Mouse (Mus musculus): ENCODE measurements around the gene Thrb. TPM values are rescaled to one million over a fixed set of nuclear protein-coding genes. Genes with fewer than 3 reads are reported as not detected.

Thrb gene
- 11.2 and 12.8 TPM in 2 replicates for polyA plus RNA-seq (2012; rRNA removed)

- peak within 1 kb of the TSS; percentile 98 for H3K4me3 ChIP-seq (ENCODE audit: insufficient read depth, low read depth, low read length)
- under 1% methylated on average over 23 of the region's 23 CpGs for WGBS
- peak within 1 kb of the TSS; percentile 83 for H3K27ac ChIP-seq (ENCODE audit: insufficient read depth, low read depth, low read length)
- peak; percentile 84 for DNase-seq
- TF ChIP-seq POLR2A (IDR thresholded peaks at IDR 0.05; ENCODE audit: low read depth, low read length) = no peak
- no peak for TF ChIP-seq CTCF (conservative IDR thresholded peaks at IDR 0.05; ENCODE audit: insufficient read depth, insufficient read length, low read depth, low read length)
- H3K36me3 ChIP-seq (ENCODE audit: control insufficient read depth, insufficient read depth, low read length) = no peaks in the 10 kb centered on the region
- no peaks in the 10 kb centered on the region; the same call in 1 of the 2 replicates for H3K4me1 ChIP-seq (ENCODE audit: control insufficient read depth, insufficient read depth, low read length)
- H3K27me3 ChIP-seq (replicated peaks; ENCODE audit: control insufficient read depth, insufficient read depth, low read length) = no peaks in the 10 kb centered on the region
Measured at GRCm38 (mm10) chr14:17659686-17660328, at the start of gene Thrb. Thrb (plus strand) TSS chr14:17660261.

DNA sequence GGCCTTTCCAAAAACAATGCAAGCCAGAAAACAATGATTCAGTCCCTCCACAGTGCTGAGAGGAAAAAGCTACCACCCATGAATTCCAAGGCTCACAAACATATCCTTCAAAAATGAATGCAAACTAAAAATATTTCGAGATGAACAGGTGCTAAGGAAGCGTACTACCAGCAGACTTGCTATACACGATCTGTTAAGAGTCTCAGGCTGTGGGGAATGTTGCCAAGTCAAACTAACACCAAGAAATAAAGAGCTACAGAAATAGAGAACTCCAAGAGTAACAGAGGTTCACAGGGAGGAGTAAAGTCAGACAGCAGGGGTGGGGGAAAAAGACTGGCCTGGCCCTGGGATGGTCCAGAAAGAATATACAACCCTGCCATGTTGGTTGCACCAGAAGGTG, 38.4 kb upstream of the Thrb start:
- Histone ChIP-seq H3K4me1 (ENCODE audit: control insufficient read depth, insufficient read depth, low read length) (no peaks in the 10 kb centered on the region), H3K27ac (ENCODE audit: insufficient read depth, low read depth, low read length) (no peak overlapping the region), H3K36me3 (ENCODE audit: control insufficient read depth, insufficient read depth, low read length) (no peaks in the 10 kb centered on the region), H3K4me3 (ENCODE audit: insufficient read depth, low read depth, low read length) (no peak overlapping the region), H3K27me3 (replicated peaks; ENCODE audit: control insufficient read depth, insufficient read depth, low read length) (no peaks in the 10 kb centered on the region)
- no peak for DNase-seq
- 63% methylated on average over 3 of the region's 3 CpGs for WGBS
- TF ChIP-seq CTCF (conservative IDR thresholded peaks at IDR 0.05; ENCODE audit: insufficient read depth, insufficient read length, low read depth, low read length) (no peak), POLR2A (IDR thresholded peaks at IDR 0.05; ENCODE audit: low read depth, low read length) (no peak)

DNA sequence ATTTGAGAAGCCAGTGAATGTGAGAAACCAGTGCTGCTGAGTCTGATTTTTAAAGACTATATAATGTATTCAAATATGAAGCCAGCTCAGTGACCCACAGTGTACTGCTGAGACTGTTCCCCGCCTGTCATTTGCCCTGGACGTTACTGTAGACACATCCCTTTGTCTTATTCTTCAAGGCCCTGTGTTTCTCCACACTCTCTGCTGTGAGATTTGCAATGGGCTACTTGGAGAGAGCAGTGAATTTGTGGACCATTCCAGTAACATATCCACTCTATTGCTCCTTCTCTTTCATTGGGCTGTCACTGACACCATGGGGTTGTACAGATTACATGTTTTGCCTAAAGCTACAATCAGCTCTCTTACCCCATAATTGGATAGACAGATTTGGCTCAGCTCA, 36.1 kb upstream of the Thrb start:
- DNase-seq = no peak
- no peak overlapping the region for H3K27ac ChIP-seq (ENCODE audit: insufficient read depth, low read depth, low read length)
- no peak overlapping the region for H3K4me3 ChIP-seq (ENCODE audit: insufficient read depth, low read depth, low read length)
- no peaks in the 10 kb centered on the region for H3K27me3 ChIP-seq (replicated peaks; ENCODE audit: control insufficient read depth, insufficient read depth, low read length)
- TF ChIP-seq CTCF (conservative IDR thresholded peaks at IDR 0.05; ENCODE audit: insufficient read depth, insufficient read length, low read depth, low read length) = no peak
- TF ChIP-seq POLR2A (IDR thresholded peaks at IDR 0.05; ENCODE audit: low read depth, low read length) = no peak
- H3K36me3 ChIP-seq (ENCODE audit: control insufficient read depth, insufficient read depth, low read length) = no peaks in the 10 kb centered on the region
- WGBS = 73% methylated on average over 2 of the region's 2 CpGs
- no peaks in the 10 kb centered on the region for H3K4me1 ChIP-seq (ENCODE audit: control insufficient read depth, insufficient read depth, low read length)

GRCm38 (mm10) chr14:17629215-17629614, 30.8 kb upstream of the Thrb start:
- Histone ChIP-seq H3K4me1 (ENCODE audit: control insufficient read depth, insufficient read depth, low read length) (peaks cover 12% of the 10 kb centered on the region), H3K36me3 (ENCODE audit: control insufficient read depth, insufficient read depth, low read length) (no peaks in the 10 kb centered on the region), H3K4me3 (ENCODE audit: insufficient read depth, low read depth, low read length) (no peak overlapping the region), H3K27me3 (replicated peaks; ENCODE audit: control insufficient read depth, insufficient read depth, low read length) (no peaks in the 10 kb centered on the region), H3K27ac (ENCODE audit: insufficient read depth, low read depth, low read length) (no peak overlapping the region)
- TF ChIP-seq CTCF (conservative IDR thresholded peaks at IDR 0.05; ENCODE audit: insufficient read depth, insufficient read length, low read depth, low read length) = no peak
- TF ChIP-seq POLR2A (IDR thresholded peaks at IDR 0.05; ENCODE audit: low read depth, low read length) = no peak
- DNase-seq = no peak
- WGBS = 34% methylated on average over 5 of the region's 5 CpGs

DNA sequence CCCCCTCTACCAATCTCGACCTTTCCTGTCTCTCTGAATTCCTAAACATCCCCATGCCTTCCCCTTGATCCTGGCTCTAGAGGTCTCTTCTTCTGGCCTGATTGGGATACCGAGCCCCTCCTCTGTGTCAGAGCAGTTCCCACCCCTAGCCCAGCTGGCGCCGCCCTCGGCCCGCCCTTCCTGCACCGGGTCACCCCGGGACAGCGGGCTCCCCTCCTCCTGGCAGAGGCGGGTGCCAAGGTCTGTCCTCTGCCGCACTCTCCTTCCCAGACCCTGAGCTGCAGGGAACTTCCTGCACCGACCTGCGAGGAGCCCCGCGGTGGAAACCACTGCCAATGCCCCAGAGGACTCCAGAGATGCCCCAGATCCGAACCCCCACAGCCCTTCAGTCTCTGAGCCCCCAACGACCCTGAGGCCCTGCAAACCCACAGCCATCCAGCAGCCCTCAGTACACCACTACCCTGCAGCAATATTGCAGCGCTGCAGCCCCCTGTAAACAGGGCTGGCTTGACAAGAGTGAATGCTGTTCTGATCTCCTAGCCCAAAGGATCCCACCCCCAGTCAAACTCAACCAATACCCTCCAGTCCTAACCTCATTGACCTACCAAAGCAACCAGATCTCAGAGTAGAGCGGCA, 27.1 kb upstream of the Thrb start:
- H3K27me3 ChIP-seq (replicated peaks; ENCODE audit: control insufficient read depth, insufficient read depth, low read length) = no peaks in the 10 kb centered on the region
- H3K4me3 ChIP-seq (ENCODE audit: insufficient read depth, low read depth, low read length) = no peak overlapping the region
- peak; percentile 91 for DNase-seq
- H3K36me3 ChIP-seq (ENCODE audit: control insufficient read depth, insufficient read depth, low read length) = no peaks in the 10 kb centered on the region
- 8% methylated on average over 19 of the region's 19 CpGs for WGBS
- H3K27ac ChIP-seq (ENCODE audit: insufficient read depth, low read depth, low read length) = peak overlapping the region; percentile 61
- no peak for TF ChIP-seq CTCF (conservative IDR thresholded peaks at IDR 0.05; ENCODE audit: insufficient read depth, insufficient read length, low read depth, low read length)
- TF ChIP-seq POLR2A (IDR thresholded peaks at IDR 0.05; ENCODE audit: low read depth, low read length) = no peak
- peaks cover 12% of the 10 kb centered on the region for H3K4me1 ChIP-seq (ENCODE audit: control insufficient read depth, insufficient read depth, low read length)

- no peaks in the 10 kb centered on the region for H3K27me3 ChIP-seq (replicated peaks; ENCODE audit: control insufficient read depth, insufficient read depth, low read length)
- no peak for TF ChIP-seq CTCF (conservative IDR thresholded peaks at IDR 0.05; ENCODE audit: insufficient read depth, insufficient read length, low read depth, low read length)
- no peak for TF ChIP-seq POLR2A (IDR thresholded peaks at IDR 0.05; ENCODE audit: low read depth, low read length)
- peaks cover 9% of the 10 kb centered on the region for H3K4me1 ChIP-seq (ENCODE audit: control insufficient read depth, insufficient read depth, low read length)
- peak; percentile 90 for DNase-seq
- H3K4me3 ChIP-seq (ENCODE audit: insufficient read depth, low read depth, low read length) = no peak overlapping the region
- 48% methylated on average over 3 of the region's 3 CpGs for WGBS
- H3K36me3 ChIP-seq (ENCODE audit: control insufficient read depth, insufficient read depth, low read length) = no peaks in the 10 kb centered on the region
- H3K27ac ChIP-seq (ENCODE audit: insufficient read depth, low read depth, low read length) = no peak overlapping the region
Measured at GRCm38 (mm10) chr14:17636971-17637370, 23.1 kb upstream of the Thrb start.

DNA sequence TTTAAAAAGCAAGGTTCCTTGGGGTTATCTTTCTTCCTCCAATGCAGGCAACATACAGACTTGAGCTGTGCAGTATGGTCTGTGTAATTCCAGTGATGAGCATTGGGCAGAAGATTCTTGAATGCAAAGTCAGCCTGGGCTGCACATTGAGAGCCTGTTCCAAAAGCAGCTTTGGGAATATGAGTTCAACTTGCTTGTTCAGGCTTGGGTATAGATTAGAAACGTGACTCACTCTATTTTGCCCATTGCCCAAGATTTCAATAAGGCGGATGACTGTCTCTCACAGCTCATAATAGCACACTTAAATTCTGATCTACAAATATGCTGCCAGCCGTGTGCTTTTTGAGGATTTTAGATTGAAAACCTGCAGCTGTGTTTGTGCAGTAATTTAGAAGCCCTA, 18.3 kb upstream of the Thrb start:
- no peak overlapping the region for H3K27ac ChIP-seq (ENCODE audit: insufficient read depth, low read depth, low read length)
- 68% methylated on average over 3 of the region's 3 CpGs for WGBS
- H3K27me3 ChIP-seq (replicated peaks; ENCODE audit: control insufficient read depth, insufficient read depth, low read length) = no peaks in the 10 kb centered on the region; the same call in 1 of the 2 replicates
- no peak for DNase-seq
- H3K36me3 ChIP-seq (ENCODE audit: control insufficient read depth, insufficient read depth, low read length) = no peaks in the 10 kb centered on the region
- H3K4me3 ChIP-seq (ENCODE audit: insufficient read depth, low read depth, low read length) = no peak overlapping the region
- H3K4me1 ChIP-seq (ENCODE audit: control insufficient read depth, insufficient read depth, low read length) = no peaks in the 10 kb centered on the region
- TF ChIP-seq CTCF (conservative IDR thresholded peaks at IDR 0.05; ENCODE audit: insufficient read depth, insufficient read length, low read depth, low read length) (no peak), POLR2A (IDR thresholded peaks at IDR 0.05; ENCODE audit: low read depth, low read length) (no peak)
